ENCODE assay signal across 8 mouse cellular contexts in genomic region chrX:75083982-75084773, GRCm38 (mm10). TPM values are rescaled to one million over a fixed set of nuclear protein-coding genes. Genes with fewer than 3 reads are reported as not detected.
DNase-seq lines count a peak whose midpoint lies in the region; ATAC-seq and TF ChIP-seq lines count a peak whose summit lies in the region.

No protein-coding gene starts in this region.

- H3K4me3 ChIP-seq in C2C12 (ENCODE audit: insufficient read depth, poor library complexity, severe bottlenecking): peak overlapping the region; percentile 11
- peak overlapping the region; percentile 56 for H3K4me3 ChIP-seq in intestine, embryonic 16.5 days (ENCODE audit: low read length)
- peak overlapping the region; percentile 60 to 70 for H3K4me3 ChIP-seq in liver, embryonic 14.5 days (ENCODE audit: insufficient read depth in 1 of 2, low read depth in 2 of 2, low read length in 2 of 2)
- H3K4me3 ChIP-seq in neural tube, embryonic 13.5 days: peak overlapping the region; percentile 49

- no peak overlapping the region for H3K27ac ChIP-seq in intestine, embryonic 16.5 days (ENCODE audit: low read length)
- no peak overlapping the region for H3K27ac ChIP-seq in liver, embryonic 14.5 days
- no peak overlapping the region for H3K27ac ChIP-seq in neural tube, embryonic 13.5 days (replicated peaks)

- H3K27me3 ChIP-seq in C2C12 (ENCODE audit: control insufficient read depth, insufficient read depth, insufficient read length): no peaks in the 10 kb centered on the region
- no peaks in the 10 kb centered on the region for H3K27me3 ChIP-seq in intestine, embryonic 16.5 days (replicated peaks; ENCODE audit: control insufficient read depth, insufficient read depth, low read length)
- H3K27me3 ChIP-seq in liver, embryonic 14.5 days (ENCODE audit: control insufficient read depth, insufficient read depth, low read length): no peaks in the 10 kb centered on the region
- no peaks in the 10 kb centered on the region for H3K27me3 ChIP-seq in neural tube, embryonic 13.5 days

- H3K36me3 ChIP-seq in C2C12 (ENCODE audit: control insufficient read depth, insufficient read depth): no peaks in the 10 kb centered on the region
- H3K36me3 ChIP-seq in intestine, embryonic 16.5 days (ENCODE audit: control insufficient read depth, insufficient read depth, low read length): no peaks in the 10 kb centered on the region
- no peaks in the 10 kb centered on the region for H3K36me3 ChIP-seq in liver, embryonic 14.5 days (replicated peaks; ENCODE audit: control insufficient read depth, insufficient read depth, low read depth)
- H3K36me3 ChIP-seq in neural tube, embryonic 13.5 days: no peaks in the 10 kb centered on the region

- H3ac ChIP-seq in C2C12 (ENCODE audit: control insufficient read depth, insufficient read length, low read depth): peak overlapping the region; percentile 57

- no peaks in the 10 kb centered on the region for H3K79me3 ChIP-seq in C2C12 (ENCODE audit: low read depth)

- peak; percentile 78 for ATAC-seq in intestine, embryonic 16.5 days
- peak; percentile 77 for ATAC-seq in liver, embryonic 14.5 days (ENCODE audit: insufficient read depth)
- peak; percentile 92 for ATAC-seq in neural tube, embryonic 13.5 days (ENCODE audit: low read depth)

- peak overlapping the region; percentile 58 for H3K4me2 ChIP-seq in intestine, embryonic 16.5 days (ENCODE audit: low read depth, low read length)
- H3K4me2 ChIP-seq in liver, embryonic 14.5 days (ENCODE audit: low read depth): peak overlapping the region; percentile 70
- peak overlapping the region; percentile 60 for H3K4me2 ChIP-seq in neural tube, embryonic 13.5 days

- H3K4me1 ChIP-seq in intestine, embryonic 16.5 days (ENCODE audit: control insufficient read depth, insufficient read depth, low read length): no peaks in the 10 kb centered on the region
- H3K4me1 ChIP-seq in liver, embryonic 14.5 days (replicated peaks; ENCODE audit: control insufficient read depth in 2 of 2, insufficient read depth in 2 of 2, low read length in 1 of 2): peaks cover 0 to 5% of the 10 kb centered on the region in 2 experiments; a peak in 1 of 4 replicates
- H3K4me1 ChIP-seq in neural tube, embryonic 13.5 days (replicated peaks): no peaks in the 10 kb centered on the region

- no peak for TF ChIP-seq EP300 in liver, embryonic 14.5 days (IDR thresholded peaks at IDR 0.05; ENCODE audit: low read depth)

- H3K79me2 ChIP-seq in C2C12 (ENCODE audit: control insufficient read depth, insufficient read depth): no peaks in the 10 kb centered on the region

- H3K9ac ChIP-seq in intestine, embryonic 16.5 days (ENCODE audit: low read depth, low read length): peak overlapping the region; percentile 65
- H3K9ac ChIP-seq in liver, embryonic 14.5 days (replicated peaks): peak overlapping the region; percentile 58
- peak overlapping the region; percentile 66 for H3K9ac ChIP-seq in neural tube, embryonic 13.5 days

- no peaks in the 10 kb centered on the region for H3K9me3 ChIP-seq in intestine, embryonic 16.5 days (ENCODE audit: control insufficient read depth, low read length)
- no peaks in the 10 kb centered on the region for H3K9me3 ChIP-seq in liver, embryonic 14.5 days (ENCODE audit: control insufficient read depth, low read length)
- no peaks in the 10 kb centered on the region for H3K9me3 ChIP-seq in neural tube, embryonic 13.5 days

- peak; percentile 39 for DNase-seq in MEL-GATA-1-ER (ENCODE audit: extremely low read depth, low read depth)
- DNase-seq in cerebellum, postnatal 36 days: peak; percentile 20 to 29
- peak; percentile 18 for DNase-seq in gastrocnemius, postnatal 10 days
- no peak for DNase-seq in liver, embryonic 14.5 days (ENCODE audit: low read depth in 3 of 3, low spot score in 3 of 3)
- DNase-seq in thymus, postnatal 36 days: no peak

- no peak for TF ChIP-seq CTCF in C2C12 (IDR thresholded peaks at IDR 0.05; ENCODE audit: control insufficient read depth, insufficient read depth, insufficient read length)
- 0 out of 2 replicates have a peak, but pooled peaks have one; percentile 2 for TF ChIP-seq CTCF in liver, embryonic 14.5 days (IDR thresholded peaks at IDR 0.05; ENCODE audit: low read depth)

- 26% methylated on average over 24 of the region's 26 CpGs for WGBS in intestine, embryonic 16.5 days
- 22% methylated on average over 26 of the region's 26 CpGs for WGBS in liver, embryonic 14.5 days (ENCODE audit: insufficient replicate concordance)
- 26% methylated on average over 26 of the region's 26 CpGs for WGBS in neural tube, embryonic 13.5 days

TF ChIP-seq in C2C12, 6 proteins besides CTCF, POLR2A, EP300 and RAD21:
- TF ChIP-seq FOSL1 (IDR thresholded peaks at IDR 0.05; ENCODE audit: insufficient read depth, low read length, poor library complexity, severe bottlenecking): no peak
- no peak for TF ChIP-seq MAX (IDR thresholded peaks at IDR 0.05)
- TF ChIP-seq MYOD1 (IDR thresholded peaks at IDR 0.05; ENCODE audit: control insufficient read depth, insufficient read length, low read depth): no peak
- no peak for TF ChIP-seq CEBPB (IDR thresholded peaks at IDR 0.05; ENCODE audit: low read depth)
- TF ChIP-seq USF1 (IDR thresholded peaks at IDR 0.05; ENCODE audit: low read depth): no peak
- TF ChIP-seq MYOG (IDR thresholded peaks at IDR 0.05; ENCODE audit: control insufficient read depth, extremely low read depth, insufficient read length): no peak

RNA-seq across cellular contexts. Expression of gene Gab3, which starts 1.1 kb away (rescaled TPM):
- 0.01 TPM for polyA plus RNA-seq in C2C12 (2012; fragmentation: generic; extraction: Trizol)
- 1 to 10 TPM; 1.6 to 2.7 TPM for total RNA-seq in gastrocnemius, postnatal 10 days (2021)
- 2.0 and 2.2 TPM in 2 replicates for polyA plus RNA-seq in intestine, embryonic 16.5 days (2015; fragmentation: Nextera tagmentation; extraction: Ambion mirVana)
- polyA plus RNA-seq in liver, embryonic 14.5 days (2012; rRNA removed): 0.57 and 0.63 TPM in 2 replicates
- 0.56 and 0.69 TPM in 2 replicates for polyA plus RNA-seq in liver, embryonic 14.5 days (2014; fragmentation: Nextera tagmentation; extraction: Ambion mirVana)
- polyA plus RNA-seq in neural tube, embryonic 13.5 days (2015; fragmentation: Nextera tagmentation; extraction: Ambion mirVana): 2.1 and 2.7 TPM in 2 replicates

RNA-seq across cellular contexts. Expression of gene Dkc1, which starts 11.5 kb away (rescaled TPM):
- 39.2 TPM for polyA plus RNA-seq in C2C12 (2012; fragmentation: generic; extraction: Trizol)
- total RNA-seq in gastrocnemius, postnatal 10 days (2021): 10 to 100 TPM; 30.0 to 31.0 TPM
- polyA plus RNA-seq in intestine, embryonic 16.5 days (2015; fragmentation: Nextera tagmentation; extraction: Ambion mirVana): 100 and 127 TPM in 2 replicates
- polyA plus RNA-seq in liver, embryonic 14.5 days (2012; rRNA removed): 31.9 and 48.1 TPM in 2 replicates
- 69.3 and 82.8 TPM in 2 replicates for polyA plus RNA-seq in liver, embryonic 14.5 days (2014; fragmentation: Nextera tagmentation; extraction: Ambion mirVana)
- polyA plus RNA-seq in neural tube, embryonic 13.5 days (2015; fragmentation: Nextera tagmentation; extraction: Ambion mirVana): 58.8 and 63.6 TPM in 2 replicates

RNA-seq across cellular contexts. Expression of gene Mpp1, which starts 46.6 kb away (rescaled TPM):
- polyA plus RNA-seq in C2C12 (2012; fragmentation: generic; extraction: Trizol): 35.5 TPM
- 10 to 100 TPM; 30.2 to 30.7 TPM for total RNA-seq in gastrocnemius, postnatal 10 days (2021)
- 136 and 153 TPM in 2 replicates for polyA plus RNA-seq in intestine, embryonic 16.5 days (2015; fragmentation: Nextera tagmentation; extraction: Ambion mirVana)
- polyA plus RNA-seq in liver, embryonic 14.5 days (2012; rRNA removed): 44.1 and 63.9 TPM in 2 replicates
- polyA plus RNA-seq in liver, embryonic 14.5 days (2014; fragmentation: Nextera tagmentation; extraction: Ambion mirVana): 90.4 and 97.8 TPM in 2 replicates
- 27.2 and 28.3 TPM in 2 replicates for polyA plus RNA-seq in neural tube, embryonic 13.5 days (2015; fragmentation: Nextera tagmentation; extraction: Ambion mirVana)

Comparison
In these comparisons a context has a peak if more than half of its experiments do, and no peak if none do; other contexts are left out.
1. H3K4me3 ChIP-seq: peak in every context shown above with its lines; median percentile 65 in liver, embryonic 14.5 days; 56 in intestine, embryonic 16.5 days; 49 in neural tube, embryonic 13.5 days; 11 in C2C12.
2. DNase-seq: peak in MEL-GATA-1-ER (single experiment), cerebellum, postnatal 36 days (2 of 2) and gastrocnemius, postnatal 10 days (single experiment); none in liver, embryonic 14.5 days (0 of 3) and thymus, postnatal 36 days (0 of 2).
3. Peak in every context shown above with its lines, with median percentiles within 50 percentile points of each other: ATAC-seq, H3K4me2 ChIP-seq and H3K9ac ChIP-seq.